Mouse (Mus musculus) limb, embryonic 11.5 days (tissue): ENCODE measurements around the gene Nrm. TPM values are rescaled to one million over a fixed set of nuclear protein-coding genes. Genes with fewer than 3 reads are reported as not detected.

Experiments used
- ATAC-seq: fragments of 200-750 bp; cut with Nextera tagmentation; 2 replicates; pipeline ENCODE4 v1.8.0; 2017; ENCODE audit warnings: low read depth; ENCODE audit not compliant: insufficient number of reproducible peaks, low FRiP score, low TSS enrichment
- DNase-seq: peaks from one replicate; pipeline ENCODE4 v3.0.0-alpha.2; 2015; ENCODE audit warnings: low spot score
- H3K27ac ChIP-seq: fragments of 300-500 bp; sonication (generic); replicated peaks from 2 replicates; pipeline ENCODE4 v1.5.1; 2014; ENCODE audit warnings: low read depth, mild to moderate bottlenecking, low read length
- H3K27me3 ChIP-seq: fragments of 300-500 bp; sonication (generic); 2 replicates; pipeline ENCODE4 v1.6.1; 2014; ENCODE audit warnings: mild to moderate bottlenecking, low read length, mixed read lengths; ENCODE audit not compliant: control insufficient read depth, insufficient read depth
- H3K36me3 ChIP-seq: fragments of 300-500 bp; sonication (generic); 2 replicates; pipeline ENCODE4 v1.6.1; 2014; ENCODE audit warnings: mild to moderate bottlenecking, low read length, moderate library complexity, mixed read lengths; ENCODE audit not compliant: control insufficient read depth, insufficient read depth
- H3K4me1 ChIP-seq: fragments of 300-500 bp; sonication (generic); 2 replicates; pipeline ENCODE4 v1.6.1; 2014; ENCODE audit warnings: low read length, mixed read lengths; ENCODE audit not compliant: control insufficient read depth, insufficient read depth
- H3K4me2 ChIP-seq: fragments of 300-500 bp; sonication (generic); 2 replicates; pipeline ENCODE4 v1.6.1; 2014; ENCODE audit warnings: low read depth, mild to moderate bottlenecking, moderate library complexity; ENCODE audit not compliant: severe bottlenecking
- H3K4me3 ChIP-seq: fragments of 300-500 bp; sonication (generic); 2 replicates; pipeline ENCODE4 v1.5.1; 2014; ENCODE audit warnings: low read depth, low read length
- H3K9ac ChIP-seq: fragments of 300-500 bp; sonication (generic); 2 replicates; pipeline ENCODE4 v1.6.1; 2014; ENCODE audit warnings: mild to moderate bottlenecking, low read length
- H3K9me3 ChIP-seq: fragments of 300-500 bp; sonication (generic); 2 replicates; pipeline ENCODE4 v1.6.1; 2016; ENCODE audit warnings: low read length; ENCODE audit not compliant: control insufficient read depth
- WGBS: fragments of 180-500 bp; shearing (Covaris S2); extraction: QIAGEN DNeasy Blood & Tissue Kit; methylation state at CpG from one replicate; pipeline ENCODE4 v1.1.7; 2014; 5-methylcytosine and 5-hydroxymethylcytosine counted together
- polyA plus RNA-seq: library from polyadenylated mRNA; unstranded; fragments of >200 nt; fragmentation: Nextera tagmentation; extraction: Ambion mirVana; gene quantifications from 2 replicates; pipeline ENCODE4 v1.2.1, GENCODE M21; 2014

The Nrm gene
- polyA plus RNA-seq, 1 experiment from 2014 or later: 55.6 TPM

DNA sequence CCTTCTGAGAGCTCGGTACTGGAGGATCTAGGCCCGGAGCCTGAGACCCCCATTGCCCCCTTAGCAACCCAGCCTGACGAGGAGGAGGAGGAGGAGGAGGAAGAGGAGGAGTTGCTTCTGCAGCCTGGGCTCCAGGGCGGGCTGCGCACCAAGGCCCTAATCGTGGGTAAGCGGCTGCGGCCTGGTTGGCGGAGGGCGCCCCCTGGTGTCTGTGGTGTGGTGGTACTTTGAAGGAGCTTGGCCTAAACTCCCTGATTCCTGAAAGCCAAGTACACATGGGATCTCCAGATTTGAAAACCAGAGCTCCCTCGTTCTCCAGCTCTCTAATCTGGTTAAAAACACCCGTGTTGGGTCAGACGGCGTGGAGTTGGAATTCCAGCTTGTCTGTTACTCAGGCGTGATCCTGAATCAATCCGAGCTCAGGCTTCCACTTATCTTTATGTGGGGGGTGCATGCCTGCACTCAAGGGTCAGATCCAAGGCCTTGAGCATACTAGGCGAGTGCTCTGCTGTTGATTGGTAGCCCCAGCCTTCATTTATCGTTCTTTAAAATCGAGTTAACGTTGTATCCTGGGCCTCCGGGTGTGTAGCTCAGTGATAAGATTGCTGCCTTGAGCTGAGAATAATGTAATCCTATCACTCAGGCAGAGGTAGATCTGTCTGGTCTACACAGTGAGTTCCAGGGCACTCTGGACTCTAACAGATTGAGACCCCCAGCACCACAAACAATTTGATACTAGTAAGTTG, 12.8 kb downstream of the Nrm start:
- ATAC-seq (no peak), DNase-seq (peak; percentile 94)
- Histone ChIP-seq H3K9ac (no peak overlapping the region), H3K9me3 (peaks cover 3% of the 10 kb centered on the region; the same call in 1 of the 2 replicates), H3K4me2 (no peak overlapping the region; the same call in 1 of the 2 replicates), H3K36me3 (peaks cover 2% of the 10 kb centered on the region; the same call in 1 of the 2 replicates), H3K4me3 (no peak overlapping the region), H3K4me1 (peaks cover 16% of the 10 kb centered on the region), H3K27me3 (no peaks in the 10 kb centered on the region), H3K27ac (no peak overlapping the region)
- 32% methylated on average over 21 of the region's 21 CpGs for WGBS

DNA sequence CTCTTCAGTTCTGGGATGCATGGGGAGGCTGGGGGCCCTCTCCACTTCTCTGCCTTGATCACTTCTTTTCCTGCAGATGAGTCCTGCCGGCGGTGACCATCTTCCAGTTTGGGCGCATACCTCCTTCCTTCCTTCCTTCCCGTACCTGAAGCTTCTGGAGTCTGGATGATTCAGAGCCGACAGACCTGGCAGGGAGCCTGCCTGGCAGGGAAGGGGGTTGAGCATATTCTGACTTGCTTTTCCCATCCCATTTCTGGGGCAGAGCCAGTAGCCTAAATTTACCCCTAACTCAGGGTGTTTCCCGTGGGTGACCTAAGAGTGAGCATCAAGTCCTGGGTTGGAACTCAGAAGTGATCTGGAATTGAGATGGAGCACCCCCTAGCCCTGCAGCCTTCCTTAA, 13.6 kb downstream of the Nrm start:
- 92% methylated on average over 6 of the region's 6 CpGs for WGBS

DNA sequence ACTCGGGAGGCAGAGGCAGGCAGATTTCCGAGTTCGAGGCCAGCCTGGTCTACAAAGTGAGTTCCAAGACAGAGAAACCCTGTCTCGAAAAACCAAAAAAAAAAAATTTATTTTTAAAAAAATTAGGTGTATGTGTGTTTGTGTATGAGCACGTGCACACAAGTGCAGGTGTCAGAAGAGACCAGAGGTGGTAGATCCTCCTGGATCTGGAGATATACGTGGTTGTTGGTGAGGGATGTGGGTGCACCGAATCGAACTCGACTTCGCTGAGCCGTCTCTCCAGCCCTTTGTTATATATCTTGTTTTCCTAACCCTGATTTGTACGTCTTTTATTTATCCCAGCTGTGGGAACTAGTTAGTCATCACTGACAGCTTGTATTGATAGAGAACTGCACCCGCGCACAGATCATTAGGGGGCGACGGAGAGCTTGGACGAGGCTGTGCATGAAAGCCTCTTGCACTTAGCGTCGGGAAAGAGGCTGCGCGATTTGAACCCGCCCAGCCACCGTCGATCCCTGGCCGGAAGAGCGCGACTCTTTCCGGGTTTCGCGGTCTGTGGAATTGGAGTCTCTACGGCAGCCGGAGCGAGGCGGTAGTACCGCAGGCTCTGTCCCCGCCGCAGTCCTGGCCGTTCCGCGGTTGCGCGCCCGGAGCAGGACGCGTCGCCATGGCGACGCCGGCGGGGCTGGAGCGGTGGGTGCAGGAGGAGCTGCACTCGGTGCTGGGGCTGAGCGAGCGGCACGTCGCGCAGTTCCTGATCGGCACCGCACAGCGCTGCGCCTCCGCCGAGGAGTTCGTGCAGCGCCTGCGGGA, 18.3 kb downstream of the Nrm start, which contains the start of gene Dhx16:
Dhx16 (plus strand) TSS at position 575 of the 813 bp plus-strand sequence.
- Histone ChIP-seq H3K4me2 (peak within 1 kb of the TSS; percentile 74), H3K9ac (peak within 1 kb of the TSS; percentile 82), H3K27ac (no peak within 1 kb of the TSS), H3K36me3 (peaks cover 14% of the 10 kb centered on the region; the same call in 1 of the 2 replicates), H3K27me3 (no peaks in the 10 kb centered on the region), H3K9me3 (no peaks in the 10 kb centered on the region), H3K4me3 (peak within 1 kb of the TSS; percentile 91), H3K4me1 (no peaks in the 10 kb centered on the region)
- peak; percentile 90 for ATAC-seq
- 6% methylated on average over 66 of the region's 66 CpGs for whole genome bisulfite sequencing
- peak; percentile 98 for DNase-seq

More for the DNA sequence above, 13.6 kb downstream of the Nrm start:
- Histone ChIP-seq H3K4me3 (no peak overlapping the region), H3K4me2 (no peak overlapping the region), H3K36me3 (peaks cover 2% of the 10 kb centered on the region; the same call in 1 of the 2 replicates), H3K27me3 (no peaks in the 10 kb centered on the region), H3K4me1 (peaks cover 9% of the 10 kb centered on the region), H3K9me3 (peaks cover 3% of the 10 kb centered on the region; the same call in 1 of the 2 replicates), H3K9ac (no peak overlapping the region), H3K27ac (no peak overlapping the region)
- DNase-seq (no peak), ATAC-seq (no peak)

DNA sequence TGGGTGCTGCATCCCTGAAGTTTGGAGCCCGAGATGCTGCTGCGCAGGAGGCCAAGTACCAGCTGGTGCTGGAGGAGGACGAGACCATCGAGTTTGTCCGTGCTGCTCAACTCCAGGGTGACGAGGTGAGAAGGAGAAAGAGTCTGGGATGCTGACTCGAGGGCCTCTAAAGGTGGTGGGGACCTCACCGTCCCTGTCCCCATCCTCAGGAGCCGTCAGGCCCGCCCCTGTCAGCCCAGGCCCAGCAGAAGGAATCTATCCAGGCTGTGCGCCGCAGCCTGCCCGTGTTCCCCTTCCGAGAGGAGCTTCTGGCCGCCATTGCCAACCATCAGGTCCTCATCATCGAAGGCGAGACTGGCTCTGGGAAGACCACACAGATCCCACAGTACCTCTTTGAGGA, 21.8 kb downstream of the Nrm start:
- Histone ChIP-seq H3K27me3 (no peaks in the 10 kb centered on the region), H3K36me3 (peaks cover 26% of the 10 kb centered on the region), H3K4me2 (no peak overlapping the region), H3K4me1 (no peaks in the 10 kb centered on the region), H3K9me3 (no peaks in the 10 kb centered on the region), H3K27ac (no peak overlapping the region), H3K4me3 (no peak overlapping the region), H3K9ac (no peak overlapping the region)
- no peak for ATAC-seq
- WGBS: 91% methylated on average over 17 of the region's 17 CpGs
- DNase-seq: no peak

DNA sequence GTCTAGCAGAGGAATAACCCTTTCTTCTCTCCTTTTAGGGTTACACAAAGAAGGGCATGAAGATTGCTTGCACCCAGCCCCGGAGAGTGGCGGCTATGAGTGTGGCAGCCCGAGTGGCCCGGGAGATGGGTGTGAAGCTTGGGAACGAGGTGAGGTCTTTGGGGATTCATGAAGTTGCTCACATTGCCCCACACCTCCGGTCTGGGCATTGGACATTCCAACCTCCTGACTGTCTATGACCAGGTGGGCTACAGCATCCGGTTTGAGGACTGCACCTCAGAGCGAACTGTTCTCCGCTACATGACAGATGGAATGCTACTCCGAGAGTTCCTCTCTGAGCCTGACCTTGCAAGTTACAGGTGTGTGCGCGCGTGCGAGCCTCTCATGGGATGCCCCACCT, 22.7 kb downstream of the Nrm start:
- no peak overlapping the region for H3K4me3 ChIP-seq
- H3K9ac ChIP-seq: no peak overlapping the region
- no peaks in the 10 kb centered on the region for H3K9me3 ChIP-seq
- no peaks in the 10 kb centered on the region for H3K4me1 ChIP-seq
- DNase-seq (no peak), ATAC-seq (no peak)
- 97% methylated on average over 14 of the region's 14 CpGs for WGBS
- no peaks in the 10 kb centered on the region for H3K27me3 ChIP-seq
- peaks cover 31% of the 10 kb centered on the region for H3K36me3 ChIP-seq
- H3K4me2 ChIP-seq: no peak overlapping the region
- H3K27ac ChIP-seq: no peak overlapping the region

DNA sequence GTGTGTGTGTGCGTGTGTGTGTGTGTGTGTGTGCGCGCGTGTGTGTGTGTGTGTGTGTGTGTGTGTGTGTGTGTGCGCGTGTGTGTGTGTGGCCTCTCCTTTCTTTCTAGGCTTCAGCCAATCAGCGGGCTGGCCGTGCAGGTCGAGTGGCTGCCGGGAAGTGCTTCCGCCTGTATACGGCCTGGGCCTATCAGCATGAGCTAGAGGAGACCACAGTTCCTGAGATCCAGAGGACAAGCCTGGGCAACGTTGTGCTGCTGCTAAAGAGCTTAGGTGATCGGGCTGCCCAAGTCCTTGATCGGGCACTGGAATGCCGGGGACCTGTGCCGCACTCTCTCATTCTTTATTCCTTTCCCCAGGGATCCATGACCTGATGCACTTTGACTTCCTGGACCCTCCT, 26.6 kb downstream of the Nrm start:
- no peaks in the 10 kb centered on the region for H3K4me1 ChIP-seq
- 95% methylated on average over 11 of the region's 17 CpGs for WGBS
- no peak overlapping the region for H3K4me2 ChIP-seq
- no peak overlapping the region for H3K27ac ChIP-seq
- no peak overlapping the region for H3K9ac ChIP-seq
- no peaks in the 10 kb centered on the region for H3K27me3 ChIP-seq
- H3K36me3 ChIP-seq: peaks cover 41% of the 10 kb centered on the region
- DNase-seq (no peak), ATAC-seq (no peak)
- no peaks in the 10 kb centered on the region for H3K9me3 ChIP-seq
- no peak overlapping the region for H3K4me3 ChIP-seq

DNA sequence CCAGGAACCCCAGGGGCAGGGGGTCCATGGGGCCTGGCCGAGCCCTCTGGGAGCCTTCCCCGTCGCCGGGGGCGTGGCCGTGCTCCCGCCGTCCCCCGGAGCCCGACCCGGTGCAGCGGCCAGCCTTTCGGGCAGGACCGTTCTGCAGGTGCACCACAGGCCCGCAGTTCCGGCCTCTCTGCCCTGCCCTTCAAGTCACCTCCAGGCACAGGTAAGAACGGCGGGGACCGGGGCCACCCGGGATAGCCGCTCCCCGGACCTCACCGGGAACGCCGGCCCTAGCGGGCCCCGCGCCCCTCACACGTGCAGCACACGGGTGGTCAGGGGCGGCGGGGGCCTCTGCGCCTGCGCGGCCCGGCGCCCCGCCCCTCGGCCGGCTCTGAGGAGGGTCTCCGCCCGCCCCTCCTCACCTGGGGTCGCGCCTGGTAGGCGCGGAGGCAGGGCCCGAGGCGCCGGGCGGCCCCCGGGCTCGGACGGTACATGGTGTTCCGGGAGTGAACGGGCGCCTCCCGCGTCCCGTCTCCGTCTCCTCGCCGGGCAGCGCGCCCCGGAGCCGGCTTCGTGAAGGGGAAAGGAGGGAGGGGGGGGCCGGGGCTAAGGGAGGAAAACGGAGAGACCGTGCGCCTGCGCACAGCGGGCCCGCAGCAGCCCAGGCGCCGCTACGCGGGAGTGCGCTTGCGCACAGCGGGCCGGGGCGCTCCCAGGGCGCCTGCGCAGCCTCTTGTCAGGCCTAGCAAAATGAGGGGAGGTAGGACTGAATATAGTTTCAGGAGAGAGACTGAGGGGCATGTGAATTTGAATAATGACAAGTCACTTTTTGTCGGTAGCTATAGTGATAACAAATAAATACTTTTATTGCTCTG, 35.9 kb downstream of the Nrm start, which contains the start of gene 2310061I04Rik:
2310061I04Rik (minus strand) TSS at position 651 of the 863 bp plus-strand sequence.
- Histone ChIP-seq H3K27ac (peak within 1 kb of the TSS; percentile 72; the same call in 1 of the 2 replicates), H3K27me3 (no peaks in the 10 kb centered on the region), H3K4me2 (peak within 1 kb of the TSS; percentile 92), H3K36me3 (peaks cover 10% of the 10 kb centered on the region), H3K4me1 (peaks cover 4% of the 10 kb centered on the region; the same call in 1 of the 2 replicates), H3K4me3 (peak within 1 kb of the TSS; percentile 52), H3K9ac (peak within 1 kb of the TSS; percentile 79), H3K9me3 (no peaks in the 10 kb centered on the region)
- DNase-seq (peak; percentile 88), ATAC-seq (peak; percentile 92)
- under 1% methylated on average over 54 of the region's 86 CpGs for WGBS
